Mouse (Mus musculus): Measurements from ENCODE around the gene Sik1. TPM values are rescaled to one million over a fixed set of nuclear protein-coding genes. Genes with fewer than 3 reads are reported as not detected.

Sik1 gene
- total RNA-seq, 2 experiments from 2014 or later = 17.0 to 27.2 TPM

DNA sequence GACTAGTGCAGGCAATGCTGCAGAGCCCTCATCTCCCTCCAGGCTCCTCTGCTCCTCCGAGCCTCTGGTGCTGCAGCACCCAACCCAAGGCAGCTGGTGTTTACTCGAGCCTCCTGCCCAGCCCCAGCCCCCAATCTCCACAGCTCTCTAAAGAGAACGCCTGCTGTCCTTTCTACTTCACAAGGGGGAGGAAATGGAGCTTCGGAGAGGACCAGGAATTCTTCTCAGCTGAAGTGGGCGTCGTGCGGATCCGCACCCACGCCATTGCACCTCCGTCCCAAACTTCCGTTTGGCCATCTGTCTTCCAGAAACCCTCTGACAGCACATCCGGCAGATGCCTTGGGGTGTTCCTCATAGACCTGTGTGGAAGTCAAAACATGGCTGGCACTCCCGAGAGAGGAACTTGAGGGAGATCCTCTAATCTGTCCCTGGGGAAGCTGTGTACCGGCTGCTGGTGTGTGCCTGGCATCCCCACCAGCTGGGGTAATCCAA is 22.1 kb upstream of the Sik1 start:
- intact Hi-C loops (cut with DNase I) = no loop called here
- peak; percentile 3 to 18 for DNase-seq

GRCm38 (mm10) chr17:31877181-31877581 is 21.6 kb upstream of the Sik1 start:
- DNase-seq = peak; percentile 3 to 15

GRCm38 (mm10) chr17:31876775-31877174 is 21.2 kb upstream of the Sik1 start:
- DNase-seq = peak in 1 of 2 experiments; percentile 2
- intact Hi-C loops (cut with DNase I) = no loop called here

More at GRCm38 (mm10) chr17:31877181-31877581, 21.6 kb upstream of the Sik1 start:
- intact Hi-C loops (cut with DNase I) = no loop called here

GRCm38 (mm10) chr17:31875326-31875930 is 19.8 kb upstream of the Sik1 start:
- intact Hi-C loops (cut with DNase I) = no loop called here
- peak in 1 of 2 experiments; percentile 10 for DNase-seq

DNA sequence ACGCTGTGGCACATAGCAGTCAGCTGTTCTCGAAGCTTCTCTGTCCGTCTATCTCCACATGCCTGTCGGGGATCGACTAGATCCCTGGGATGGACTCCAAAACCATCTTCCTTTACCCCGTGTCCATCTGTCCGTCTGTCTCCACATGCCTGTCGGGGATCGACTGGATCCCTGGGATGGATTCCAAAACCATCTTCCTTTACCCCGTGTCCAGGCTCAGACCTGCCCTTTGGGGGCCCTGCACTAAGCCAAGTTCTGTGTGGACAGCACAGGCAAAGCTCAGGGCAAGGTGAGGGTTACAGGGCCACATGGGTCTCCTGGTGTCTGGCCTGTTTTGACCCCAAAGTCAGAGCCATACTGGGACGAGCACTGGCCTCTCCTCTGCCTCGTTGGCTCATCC is 19.1 kb upstream of the Sik1 start:
- intact Hi-C loops (cut with DNase I) = no loop called here
- peak in 1 of 2 experiments; percentile 13 for DNase-seq

GRCm38 (mm10) chr17:31873973-31874372 is 18.4 kb upstream of the Sik1 start:
- intact Hi-C loops (cut with DNase I) = no loop called here
- DNase-seq = peak; percentile 38 to 59

- intact Hi-C loops (cut with DNase I) = no loop called here
- DNase-seq = peak in 1 of 2 experiments; percentile 11
These were observed 17.7 kb upstream of the Sik1 start for GRCm38 (mm10) chr17:31873185-31873870.

GRCm38 (mm10) chr17:31872826-31873165 is 17.2 kb upstream of the Sik1 start:
- peak in 1 of 2 experiments; percentile 8 for DNase-seq
- intact Hi-C loops (cut with DNase I) = no loop called here

GRCm38 (mm10) chr17:31871968-31872825 is 16.6 kb upstream of the Sik1 start:
- peak in 1 of 2 experiments; percentile 8 for DNase-seq
- intact Hi-C loops (cut with DNase I) = no loop called here

DNA sequence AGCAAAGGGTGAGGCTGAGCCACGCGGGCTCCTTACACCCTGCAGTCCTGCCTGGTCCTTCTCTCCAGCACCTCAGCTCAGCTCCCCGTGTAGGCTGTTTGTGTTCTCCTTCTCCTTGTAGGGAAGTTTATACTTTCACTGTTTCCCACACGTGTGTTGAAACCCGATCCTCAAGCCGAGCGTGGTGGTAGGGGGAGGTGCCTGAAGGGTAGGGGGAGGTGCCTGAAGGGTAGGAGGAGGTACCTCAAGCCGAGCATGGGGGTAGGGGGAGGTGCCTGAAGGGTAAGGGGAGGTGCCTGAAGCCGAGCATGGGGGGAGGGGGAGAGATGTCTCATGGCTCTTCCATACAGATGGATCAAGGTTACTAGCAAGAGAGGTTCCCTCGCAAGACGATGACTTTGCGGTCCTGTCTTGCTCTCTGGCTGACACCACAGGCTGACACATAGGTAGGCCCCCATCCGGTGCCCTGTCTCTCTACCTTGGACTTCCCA is 15.4 kb upstream of the Sik1 start:
- intact Hi-C loops (cut with DNase I) = no loop called here
- DNase-seq = peak in 1 of 2 experiments; percentile 3

- DNase-seq = peak in 1 of 2 experiments; percentile 6
- intact Hi-C loops (cut with DNase I) = no loop called here
These were observed 14.8 kb upstream of the Sik1 start for GRCm38 (mm10) chr17:31870446-31870845.

DNA sequence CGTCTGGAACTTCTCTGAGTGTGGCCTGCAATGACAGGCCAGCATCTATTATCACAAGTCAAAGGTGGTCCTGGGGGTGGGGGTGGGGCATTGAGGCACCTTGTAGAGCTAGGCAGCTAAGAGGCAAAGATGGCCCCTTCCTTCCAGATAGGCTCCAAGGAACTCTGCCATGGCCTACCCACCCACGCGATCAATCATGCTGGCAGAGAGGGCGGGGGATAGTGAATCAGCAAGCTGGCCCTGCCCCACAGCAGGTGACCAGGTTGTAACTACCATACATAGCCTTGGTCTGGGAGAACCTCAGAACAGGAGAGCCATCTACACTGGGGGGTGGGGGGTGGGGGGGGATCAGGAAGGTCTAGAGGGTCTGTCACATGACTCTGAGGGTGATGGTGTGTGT is 12.5 kb upstream of the Sik1 start:
- DNase-seq = no peak
- intact Hi-C loops (cut with DNase I) = no loop called here

DNA sequence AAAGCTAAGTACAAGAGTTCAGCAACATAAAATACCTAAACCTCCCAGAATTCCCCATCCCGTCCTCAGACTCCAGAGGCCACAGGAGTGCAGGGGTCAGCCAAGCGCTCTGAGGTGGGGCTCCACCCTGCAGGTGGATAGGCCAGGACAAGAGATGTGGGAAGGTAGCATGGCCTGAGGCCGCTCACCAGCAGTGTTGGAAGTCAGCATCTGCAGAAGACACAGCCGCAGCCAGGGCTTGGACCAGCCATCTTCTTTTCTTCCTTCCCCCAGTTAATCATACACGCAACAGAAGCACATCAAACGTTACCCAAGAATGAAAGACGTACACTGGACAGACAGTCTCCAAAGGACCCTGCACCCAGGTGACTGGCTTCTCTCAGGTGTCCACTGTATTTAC is 11.5 kb upstream of the Sik1 start:
- intact Hi-C loops (cut with DNase I) = no loop called here
- DNase-seq = peak in 1 of 2 experiments; percentile 4

DNA sequence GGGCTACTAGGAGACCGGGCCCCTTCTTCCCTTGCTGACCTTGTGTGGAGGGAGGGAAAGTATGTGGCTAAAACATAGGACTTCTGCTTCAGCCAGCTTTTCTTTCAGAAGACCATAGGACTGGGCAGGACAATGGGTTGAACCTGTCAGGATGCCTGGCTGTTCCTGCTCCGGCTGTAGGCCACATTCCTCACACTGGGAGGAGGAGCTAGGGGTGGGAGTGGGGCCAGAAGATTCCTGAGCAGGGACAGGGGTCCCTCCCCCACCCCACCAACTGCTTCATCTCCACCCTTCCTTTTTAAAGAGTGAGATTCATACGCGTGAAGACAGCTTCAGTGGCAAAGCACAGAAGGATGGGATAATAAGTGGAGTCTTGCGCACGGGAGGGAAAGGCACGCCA is 10.0 kb upstream of the Sik1 start:
- peak in 1 of 2 experiments; percentile 6 for DNase-seq
- intact Hi-C loops (cut with DNase I) = no loop called here

DNA sequence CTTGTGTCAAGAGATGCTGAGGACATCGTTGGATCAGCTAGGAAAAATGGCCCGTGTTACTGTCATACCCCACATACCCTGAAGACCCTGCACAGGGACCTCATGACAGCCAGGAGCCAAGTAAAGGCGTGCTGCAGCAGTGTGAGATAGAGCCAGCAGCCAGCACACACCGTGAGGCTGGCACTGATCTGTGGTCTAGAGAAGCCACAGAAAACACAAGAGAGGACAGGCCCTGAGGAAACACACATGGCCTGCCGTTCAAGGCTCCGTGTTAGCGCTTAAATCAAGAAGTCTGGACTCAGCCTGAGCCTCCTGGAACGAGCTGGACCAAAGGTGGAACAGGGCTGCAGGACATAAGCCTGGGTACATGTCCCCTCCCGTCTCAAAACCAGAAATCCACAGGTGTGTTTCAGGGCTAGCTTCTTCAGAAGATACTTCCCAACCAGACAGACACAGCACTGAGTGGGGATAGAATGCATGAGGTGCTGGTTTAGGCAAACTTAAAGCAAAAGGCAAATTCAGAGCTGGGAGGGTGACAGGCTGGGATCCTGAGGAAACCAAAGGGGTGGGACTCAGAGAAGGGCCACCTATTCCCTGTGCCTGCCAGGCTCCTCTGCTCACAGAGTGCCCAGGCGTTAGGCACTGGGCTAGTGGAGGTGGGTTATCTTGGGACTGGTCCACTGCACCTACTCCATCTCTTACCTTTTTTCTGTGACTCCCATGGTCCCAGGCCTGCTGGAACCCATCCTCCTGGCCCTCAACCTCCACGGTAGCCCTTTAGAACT is 9.3 kb upstream of the Sik1 start:
- DNase-seq = peak in 1 of 2 experiments; percentile 7
- intact Hi-C loops (cut with DNase I) = no loop called here

GRCm38 (mm10) chr17:31863151-31863815 is 7.7 kb upstream of the Sik1 start:
- peak in 1 of 2 experiments; percentile 10 for DNase-seq
- intact Hi-C loops (cut with DNase I) = no loop called here

GRCm38 (mm10) chr17:31862136-31862535 is 6.5 kb upstream of the Sik1 start:
- intact Hi-C loops (cut with DNase I) = no loop called here
- DNase-seq = peak in 1 of 2 experiments; percentile 11

DNA sequence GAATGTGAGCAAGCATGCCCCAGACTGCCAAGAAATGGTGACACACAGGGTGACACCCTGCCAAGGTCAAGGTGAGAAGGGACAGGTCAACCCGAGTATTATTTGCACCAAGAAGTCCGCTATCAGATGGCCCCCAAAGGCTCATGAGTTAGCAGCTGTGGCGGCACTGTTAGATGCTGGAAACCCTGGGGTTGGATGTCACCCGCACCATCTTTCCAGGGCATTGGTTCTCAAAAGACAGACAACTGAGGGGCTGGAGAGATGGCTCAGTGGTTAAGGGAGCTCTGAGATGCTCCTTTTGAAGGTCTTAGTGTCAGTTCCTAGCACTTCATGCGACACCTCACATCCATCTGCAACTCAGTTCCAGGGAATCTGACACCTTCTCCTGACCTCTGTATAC is 6.1 kb upstream of the Sik1 start:
- intact Hi-C loops (cut with DNase I) = no loop called here
- DNase-seq = peak in 1 of 2 experiments; percentile 1

DNA sequence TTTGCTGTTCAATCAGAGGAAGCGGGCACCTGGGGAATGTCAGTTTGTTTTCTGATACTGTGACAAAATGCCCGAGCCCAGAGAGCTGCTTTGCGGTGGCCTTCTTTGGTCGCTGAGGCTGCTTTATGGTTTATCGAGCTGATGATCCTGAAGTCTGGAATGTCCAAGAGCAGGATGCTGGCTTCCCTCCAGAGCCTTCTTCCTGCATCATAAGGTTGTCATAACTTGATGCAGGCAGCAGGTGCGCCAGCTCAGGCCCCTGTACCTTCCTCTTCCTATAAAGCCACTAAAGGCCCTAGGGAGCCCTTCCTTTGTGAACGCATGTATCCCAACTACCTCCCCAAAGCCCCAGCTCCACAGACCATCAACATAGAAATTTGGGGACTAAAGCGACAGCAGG is 5.3 kb upstream of the Sik1 start:
- DNase-seq = peak; percentile 3 to 6
- intact Hi-C loops (cut with DNase I) = no loop called here

All from gastrocnemius, postnatal 36 days (tissue).